Mouse (Mus musculus): ENCODE results near the gene Nampt.
A peak's percentile ranks its signal among the peaks of the same experiment; 100 is the strongest.

The Nampt gene

DNA sequence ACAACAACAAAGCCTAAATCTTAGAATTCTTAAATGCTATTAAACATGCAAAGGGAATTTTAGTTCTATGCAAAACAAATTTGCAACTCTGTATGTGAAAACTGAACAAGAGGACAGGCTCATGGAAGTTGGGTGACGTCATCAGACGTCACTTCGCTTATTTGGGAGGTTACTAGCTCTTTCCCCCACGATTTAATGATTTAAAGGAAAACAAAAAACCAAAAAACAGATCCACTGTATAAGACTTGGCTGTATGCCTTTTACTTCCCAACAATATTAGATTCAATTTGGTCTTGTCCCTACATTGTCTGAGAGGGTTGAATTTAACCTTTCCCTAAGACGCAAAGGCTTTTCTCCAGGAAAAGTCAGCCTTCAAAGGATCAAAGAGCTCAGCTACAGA lies at the start of gene Nampt:
Gene Nampt (plus strand): TSS at position 130 of the 400 bp plus-strand sequence.
- no peak for DNase-seq (ENCODE audit: low spot score in 2 of 2)

DNA sequence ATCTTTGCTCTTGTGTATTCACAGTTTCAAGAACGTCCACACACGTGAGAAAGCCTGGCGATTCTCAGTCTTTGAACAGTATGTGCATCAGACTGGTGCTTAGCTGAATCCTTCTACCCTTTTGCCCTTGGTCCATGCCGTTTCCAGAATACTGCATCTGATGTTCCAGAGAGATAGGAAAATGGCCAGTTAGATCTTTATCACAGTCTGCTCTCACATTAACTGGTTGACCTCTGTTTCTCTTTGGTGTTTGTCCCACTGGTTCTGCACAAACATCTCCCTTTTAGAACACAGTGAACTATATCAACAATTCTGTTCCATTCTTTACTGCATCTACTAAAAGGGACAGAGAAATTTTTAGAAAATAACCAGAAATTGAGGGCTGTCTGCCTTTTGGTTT lies 48.6 kb upstream of the Nampt start:
- no peak for DNase-seq (ENCODE audit: low spot score in 2 of 2)

DNA sequence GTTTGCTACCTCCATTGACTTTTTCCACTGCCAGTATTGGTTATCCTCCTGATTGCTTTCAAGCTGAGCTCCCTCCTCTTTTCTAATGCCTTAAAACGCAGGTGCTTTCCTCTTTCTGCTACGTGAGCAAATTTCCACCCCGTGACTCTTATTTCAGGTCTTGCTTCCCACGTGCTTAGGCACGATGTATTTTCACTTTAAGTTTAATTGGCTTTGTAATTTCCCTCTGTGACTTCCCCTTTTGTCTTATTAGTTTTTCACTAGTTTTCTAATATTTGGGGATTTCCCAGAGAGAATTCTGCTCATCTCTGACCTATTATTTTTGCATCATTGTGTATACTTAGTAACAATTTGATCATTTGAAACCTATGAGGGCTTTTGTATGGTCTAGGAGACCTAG lies 44.8 kb upstream of the Nampt start:
- no peak for DNase-seq (ENCODE audit: low spot score in 2 of 2)

DNA sequence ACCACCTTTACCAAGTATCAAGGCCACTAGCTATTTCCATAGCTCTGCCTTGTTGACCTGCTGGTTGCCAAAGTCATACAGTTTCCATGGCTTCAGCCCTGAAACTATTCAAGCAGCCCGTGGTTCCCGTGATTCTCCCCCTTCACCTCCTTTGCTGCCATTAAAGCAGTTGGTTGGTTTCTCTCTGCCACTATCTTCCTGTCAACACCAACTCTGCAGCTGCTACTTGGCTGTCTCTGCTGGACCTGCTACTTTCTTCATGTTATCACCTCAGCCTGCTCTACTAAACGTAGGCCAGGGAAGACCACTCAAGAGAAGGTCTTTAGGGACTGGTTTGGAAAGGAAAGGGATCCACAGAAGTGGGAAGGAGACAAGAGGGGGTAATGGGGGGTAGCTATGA lies 30.3 kb upstream of the Nampt start:
- DNase-seq (ENCODE audit: low spot score in 2 of 2) = no peak

DNA sequence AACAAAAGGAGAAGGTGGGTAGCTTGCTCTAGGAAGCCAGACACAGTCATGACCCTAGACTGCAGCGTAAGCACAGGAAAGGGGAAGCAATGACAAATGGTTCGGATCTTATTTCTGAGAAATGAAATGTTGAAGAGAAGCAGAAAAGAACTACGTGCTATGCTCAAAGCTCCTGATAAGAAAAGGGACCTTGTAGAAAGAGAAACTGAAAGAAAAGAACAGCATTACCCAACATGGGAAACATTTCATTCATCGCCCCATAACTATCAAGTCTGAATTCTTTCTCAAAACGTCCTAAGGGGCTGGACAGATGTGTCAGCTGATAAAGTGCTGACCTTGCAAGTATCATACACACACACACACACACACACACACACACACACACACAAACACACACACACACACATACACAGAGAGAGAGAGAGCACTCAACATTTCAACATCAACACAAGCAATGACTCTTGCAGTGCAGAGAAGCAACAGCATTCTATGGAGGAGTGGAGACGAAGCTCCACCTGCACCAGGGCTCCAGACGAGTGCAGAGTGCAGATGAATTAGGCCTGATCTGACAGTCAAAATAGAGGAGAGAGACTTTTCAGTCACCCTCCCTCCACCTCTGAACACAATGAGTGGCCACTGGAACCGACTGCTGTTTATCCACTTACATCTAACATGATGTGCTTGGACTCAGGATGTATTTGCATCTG lies 23.4 kb upstream of the Nampt start:
- no peak for DNase-seq (ENCODE audit: low spot score in 2 of 2)

DNA sequence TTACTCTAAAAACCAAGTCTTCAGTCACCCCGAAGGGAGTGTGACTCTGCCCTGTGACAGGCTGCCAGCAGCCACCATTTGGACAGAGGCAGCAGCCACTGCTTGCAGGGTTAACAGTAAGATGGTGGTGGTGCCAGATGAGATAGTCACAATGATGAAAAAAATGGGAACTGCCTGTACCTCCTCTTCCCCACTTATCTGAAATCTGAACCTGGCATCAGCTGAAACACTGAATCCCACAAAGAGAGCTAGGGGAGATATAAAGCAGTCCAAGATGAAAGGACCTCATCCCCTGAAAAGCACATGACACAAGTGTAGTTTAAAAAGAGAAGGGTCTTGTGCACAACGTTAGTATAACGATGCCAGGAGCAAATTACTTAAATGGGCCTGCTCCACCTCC lies 21.9 kb upstream of the Nampt start:
- no peak for DNase-seq (ENCODE audit: low spot score in 2 of 2)

DNA sequence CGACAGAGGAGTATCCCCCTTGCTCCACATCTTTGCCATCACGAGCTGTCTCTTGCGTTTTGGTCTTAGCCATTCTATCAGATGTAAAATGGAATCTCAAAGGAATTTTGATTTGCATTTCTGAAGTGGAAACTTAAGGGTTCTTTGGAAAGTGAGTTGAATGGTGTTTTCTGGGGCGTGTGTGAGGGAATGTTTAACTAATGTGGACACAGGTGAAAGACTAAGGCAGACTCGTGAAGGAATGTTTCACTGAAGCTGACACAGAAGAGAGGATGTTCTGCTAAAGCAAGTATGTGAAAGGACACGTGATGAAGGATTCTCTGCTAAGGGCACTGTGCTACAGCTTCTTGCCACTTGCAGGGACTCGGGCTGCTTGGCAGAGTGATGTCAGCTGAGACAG lies 18.3 kb upstream of the Nampt start:
- DNase-seq (ENCODE audit: low spot score in 2 of 2) = no peak

DNA sequence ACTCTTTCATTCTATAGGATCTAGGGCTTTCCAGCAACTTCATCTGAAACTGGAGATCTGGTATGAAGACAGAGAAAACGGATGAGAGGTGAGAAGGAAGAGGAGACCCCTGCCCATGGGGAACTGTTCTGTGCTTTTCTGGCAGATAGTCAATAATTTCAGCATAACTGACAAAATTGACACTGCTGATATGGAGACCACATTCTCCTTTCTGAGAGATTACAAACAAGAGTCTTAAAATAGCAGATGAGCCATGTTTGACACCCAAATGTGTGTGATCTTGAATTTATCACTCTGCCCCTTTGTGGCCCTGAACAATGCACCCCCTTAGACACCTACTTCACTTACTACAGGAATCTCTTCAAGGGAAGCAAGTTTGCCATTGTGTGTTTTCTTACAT lies 13.8 kb upstream of the Nampt start:
- DNase-seq (ENCODE audit: low spot score in 2 of 2) = no peak

DNA sequence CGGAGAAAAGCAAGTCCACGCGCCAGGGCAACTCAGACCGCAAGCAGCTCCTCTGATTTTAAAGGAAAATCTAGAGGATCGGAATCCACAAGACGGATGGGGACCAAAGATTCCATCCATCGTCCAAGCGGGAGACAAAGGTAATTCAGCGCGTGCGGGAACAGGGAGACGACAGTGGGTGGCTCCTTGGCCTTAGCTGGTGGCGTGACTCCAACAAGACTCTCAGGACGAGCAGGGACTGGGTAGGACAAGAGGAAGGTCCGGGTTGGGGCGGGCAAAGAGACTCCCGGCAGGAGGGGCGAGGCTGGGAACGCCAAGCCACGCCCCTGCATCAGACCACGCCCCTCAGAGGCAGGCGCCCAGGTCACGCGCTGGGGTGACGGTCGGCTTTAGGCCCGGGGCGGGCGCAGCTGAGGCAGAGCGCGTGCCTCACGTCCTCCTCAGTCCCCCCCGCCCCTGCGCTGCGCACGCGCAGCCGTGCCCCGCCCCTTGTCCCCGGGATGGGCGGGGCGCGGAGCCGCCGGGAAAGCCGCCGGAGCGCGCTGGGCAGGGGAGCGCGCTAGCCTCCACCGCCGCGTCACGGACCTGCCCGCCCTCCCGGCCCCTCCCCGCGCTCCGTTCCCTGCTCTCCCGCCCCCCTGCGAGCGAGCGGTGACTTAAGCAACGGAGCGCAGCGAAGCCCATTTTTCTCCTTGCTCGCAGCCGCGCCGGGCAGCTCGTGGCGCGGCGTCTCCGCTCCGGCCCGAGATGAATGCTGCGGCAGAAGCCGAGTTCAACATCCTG lies 669 bp downstream of the Nampt start:
- DNase-seq (ENCODE audit: low spot score in 2 of 2) = peak; percentile 98 to 99

DNA sequence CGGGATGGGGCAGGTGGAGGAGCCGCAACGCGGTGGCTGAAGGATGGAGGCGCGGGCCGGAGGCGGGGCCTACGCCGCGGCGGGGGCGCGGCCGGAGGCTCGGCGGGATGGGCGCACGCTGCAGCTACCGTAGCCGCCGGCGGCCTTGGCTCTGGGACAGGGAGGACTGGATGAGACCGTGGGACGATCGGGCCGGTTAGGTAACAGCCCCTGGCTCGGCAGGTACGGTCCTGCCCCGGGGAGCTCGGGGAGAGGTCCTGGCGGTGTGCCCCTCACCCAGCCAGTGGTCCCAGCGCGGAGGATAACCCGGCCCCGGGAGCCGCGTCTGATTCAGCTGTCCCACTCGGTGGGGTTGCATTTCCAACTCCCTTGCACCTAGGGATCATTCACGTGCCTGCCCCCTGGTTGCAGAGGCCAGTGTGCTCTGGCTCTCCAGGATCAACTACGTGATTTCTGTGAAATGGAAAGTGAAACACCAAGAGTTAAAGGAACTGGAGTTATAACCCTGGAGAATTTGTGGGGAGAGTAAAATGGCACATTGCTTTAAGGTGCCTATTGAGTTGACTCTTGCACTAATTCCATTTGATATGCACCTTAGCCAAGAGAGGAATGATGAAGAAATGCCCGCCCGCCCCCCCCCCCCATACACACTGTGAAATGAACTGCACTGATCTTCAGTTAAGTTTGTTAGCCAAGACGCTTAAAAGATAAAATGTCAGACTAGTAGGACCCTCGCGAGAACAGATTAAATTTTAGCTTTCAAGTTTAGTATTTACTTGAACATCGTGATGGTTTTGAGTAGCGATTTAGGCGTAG lies 1.6 kb downstream of the Nampt start:
- DNase-seq (ENCODE audit: low spot score in 2 of 2) = peak; percentile 38 to 60

DNA sequence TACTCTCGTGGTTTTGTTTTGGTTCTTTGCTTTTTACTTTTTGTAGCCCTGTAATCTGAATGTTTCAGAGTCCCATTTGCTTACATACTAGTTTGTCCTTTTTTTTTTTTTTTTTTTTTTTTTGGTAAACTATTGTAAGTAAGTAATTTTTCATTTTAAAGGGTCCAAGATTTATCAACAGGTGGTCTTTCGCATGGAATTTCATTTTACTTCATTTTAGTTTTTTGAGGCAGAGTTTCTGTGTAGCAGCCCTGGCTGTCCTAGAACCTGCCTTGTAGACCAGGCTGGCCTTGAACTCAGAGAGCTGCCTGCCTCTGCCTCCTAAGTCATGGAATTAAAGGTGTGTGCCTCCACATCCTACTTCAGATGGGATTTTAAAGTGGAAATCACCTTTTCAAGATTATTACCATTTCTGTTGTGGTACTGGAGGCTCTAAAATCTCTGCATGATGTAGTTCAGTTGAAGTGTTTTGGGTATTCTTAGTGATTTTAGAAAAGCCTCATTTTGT lies 2.2 kb downstream of the Nampt start:
- no peak for DNase-seq (ENCODE audit: low spot score in 2 of 2)

DNA sequence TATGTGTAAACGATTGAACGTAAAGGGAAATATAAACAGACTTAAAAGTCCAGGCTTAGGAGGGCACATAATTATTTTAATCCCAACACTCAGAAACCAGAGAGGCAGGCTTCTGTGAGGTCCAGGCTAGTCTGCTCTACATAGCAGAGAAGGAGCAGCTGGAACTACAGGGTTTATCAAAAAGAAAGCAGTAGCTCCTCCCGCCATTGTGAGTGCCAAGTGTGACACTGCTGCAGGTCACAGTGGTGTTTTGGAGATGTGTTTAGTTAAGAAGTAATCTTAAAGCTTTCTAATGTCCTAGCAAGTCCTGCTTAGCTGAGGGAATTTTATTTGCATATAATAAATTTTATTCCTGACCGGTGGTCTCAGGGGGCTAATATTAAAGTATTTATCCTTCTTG lies 2.7 kb downstream of the Nampt start:
- no peak for DNase-seq (ENCODE audit: low spot score in 2 of 2)

DNA sequence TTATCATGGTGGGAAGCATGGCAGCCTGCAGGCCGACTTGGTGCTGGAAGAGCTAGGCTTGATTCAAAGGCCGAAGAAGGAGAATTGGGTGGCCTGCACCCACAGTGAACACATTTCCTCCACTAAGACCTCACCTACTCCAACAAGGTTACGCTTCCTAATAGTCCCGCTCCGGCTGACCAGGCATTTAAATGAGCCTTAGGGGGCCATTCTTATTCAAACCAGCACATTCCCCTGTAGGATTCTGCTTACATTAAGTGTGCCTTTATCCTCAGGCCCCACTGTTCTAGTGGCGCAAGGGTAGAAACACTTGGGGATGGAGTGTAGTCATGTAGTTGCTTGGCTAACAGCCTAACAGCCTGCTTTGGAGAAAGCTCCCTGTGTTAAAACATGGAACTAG lies 5.2 kb downstream of the Nampt start:
- no peak for DNase-seq (ENCODE audit: low spot score in 2 of 2)

DNA sequence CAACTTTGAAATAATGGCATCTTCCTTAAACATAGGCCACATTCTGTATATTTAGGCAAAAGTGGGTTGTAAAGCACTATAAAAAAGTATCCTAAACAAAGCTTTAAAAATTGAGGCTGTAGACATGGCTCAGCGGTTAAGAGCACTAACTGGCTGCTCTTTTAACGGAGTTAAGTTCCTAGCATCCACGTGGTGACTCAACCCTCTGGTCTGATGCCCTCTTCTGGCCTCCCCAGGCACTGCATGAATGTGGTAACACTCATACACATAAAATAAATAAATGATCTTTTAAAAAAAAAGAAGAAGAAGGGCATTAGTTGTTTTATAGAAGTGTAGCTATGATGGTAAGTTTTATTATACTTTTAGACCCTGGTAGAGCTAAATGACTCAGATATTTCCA lies 7.6 kb downstream of the Nampt start:
- peak in 1 of 2 experiments; percentile 19 for DNase-seq (ENCODE audit: low spot score in 2 of 2)

DNA sequence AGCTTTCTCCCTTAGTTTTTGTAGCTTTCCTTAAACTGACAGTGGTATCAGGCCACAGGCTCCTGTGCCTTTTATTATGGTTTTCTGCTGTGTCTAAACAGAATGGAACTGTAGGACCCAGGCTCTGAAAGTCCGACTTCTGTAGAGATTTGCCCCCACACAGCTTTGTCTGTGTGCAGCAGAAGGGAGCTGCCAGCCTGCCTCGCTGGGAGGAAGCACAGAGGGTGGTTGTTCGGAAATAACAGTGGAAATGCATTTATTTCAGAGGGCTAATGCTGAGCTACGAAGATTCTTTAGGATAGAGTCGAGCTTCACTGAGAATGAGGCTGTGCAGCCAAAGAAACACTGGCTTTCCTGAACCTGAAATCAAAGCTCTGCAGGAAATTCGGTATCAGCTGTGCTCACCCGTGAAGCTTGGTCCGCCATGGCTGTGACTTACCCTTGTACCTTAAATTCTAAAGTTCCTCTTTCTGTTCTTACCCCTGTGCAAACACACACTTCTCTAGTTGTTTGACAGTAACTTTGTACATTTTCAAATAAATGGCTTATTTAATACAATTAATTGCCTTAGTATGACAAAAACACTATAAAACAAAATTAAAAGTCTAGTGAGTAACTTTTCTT lies 8.9 kb downstream of the Nampt start:
- no peak for DNase-seq (ENCODE audit: low spot score in 2 of 2)

DNA sequence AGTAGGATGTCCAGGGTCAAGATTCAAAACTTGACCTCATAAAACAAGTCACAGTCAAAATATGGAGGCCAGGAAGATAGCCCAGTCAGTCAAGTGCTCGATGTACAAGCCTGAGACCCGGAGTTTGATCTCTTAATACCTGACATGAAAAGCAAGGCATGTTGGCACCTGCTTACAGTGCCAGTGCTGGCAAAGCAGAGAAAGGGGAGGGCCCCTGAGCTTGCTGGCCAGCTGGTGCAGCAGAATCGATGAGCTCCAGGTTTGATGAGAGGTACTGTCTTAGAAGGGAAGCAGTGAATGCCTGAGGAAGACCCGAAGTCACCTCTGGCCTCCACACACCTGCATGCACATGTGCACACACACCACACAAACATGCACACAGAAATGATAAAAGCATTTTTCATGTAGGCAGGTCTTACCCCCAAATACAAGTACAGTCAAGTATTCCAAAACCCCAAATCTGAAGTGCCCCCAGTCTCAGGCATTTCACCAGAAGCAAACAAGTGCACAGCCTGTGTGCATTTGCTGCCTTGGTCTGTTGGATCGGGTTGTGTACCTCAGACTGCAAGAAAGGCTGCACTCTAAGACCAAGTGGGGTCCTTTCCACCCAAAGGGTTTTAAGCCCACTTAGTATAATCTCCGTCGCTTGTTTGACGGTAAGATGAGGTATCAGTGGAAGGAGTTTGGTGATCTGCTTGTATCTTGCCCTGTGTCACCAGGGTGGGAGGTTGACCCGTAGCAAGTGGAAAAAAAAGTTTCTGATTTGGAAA lies 10.2 kb downstream of the Nampt start:
- peak; percentile 30 to 32 for DNase-seq (ENCODE audit: low spot score in 2 of 2)

DNA sequence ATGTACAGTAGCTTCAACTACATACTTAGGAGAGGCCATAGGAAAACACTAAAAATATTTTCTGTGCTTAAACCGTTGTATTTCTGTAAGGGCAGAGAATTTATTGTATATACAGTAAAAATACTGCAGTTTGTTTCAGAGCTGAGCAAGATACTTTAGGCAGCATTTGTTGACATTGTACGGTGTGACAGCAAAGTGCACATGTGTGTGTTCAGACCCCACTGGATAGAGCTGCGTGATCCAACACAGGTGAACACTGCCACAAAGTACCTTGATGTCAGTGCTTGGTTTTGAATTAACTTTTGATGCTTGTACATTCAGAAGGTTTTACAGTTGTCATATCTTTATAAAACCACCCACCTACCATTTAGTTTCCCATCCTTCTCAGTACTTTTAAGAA lies 12.7 kb downstream of the Nampt start:
- DNase-seq (ENCODE audit: low spot score in 2 of 2) = no peak

DNA sequence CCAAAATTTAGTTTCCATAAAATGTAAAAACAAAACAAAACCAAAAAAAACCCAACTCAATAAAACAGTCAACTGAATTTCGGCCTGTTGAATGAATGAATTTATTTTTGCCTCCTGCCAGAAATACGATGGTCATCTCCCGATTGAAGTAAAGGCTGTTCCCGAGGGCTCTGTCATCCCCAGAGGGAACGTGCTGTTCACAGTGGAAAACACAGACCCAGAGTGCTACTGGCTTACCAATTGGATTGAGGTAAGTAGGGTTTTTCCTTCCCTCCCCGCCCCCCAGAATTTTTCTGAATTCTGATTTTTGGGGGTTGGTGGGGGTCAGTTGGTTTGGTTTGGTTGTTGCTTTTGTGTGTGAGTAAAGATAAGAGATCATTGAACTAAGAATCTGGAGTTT lies 15.4 kb downstream of the Nampt start:
- DNase-seq (ENCODE audit: low spot score in 2 of 2) = no peak

DNA sequence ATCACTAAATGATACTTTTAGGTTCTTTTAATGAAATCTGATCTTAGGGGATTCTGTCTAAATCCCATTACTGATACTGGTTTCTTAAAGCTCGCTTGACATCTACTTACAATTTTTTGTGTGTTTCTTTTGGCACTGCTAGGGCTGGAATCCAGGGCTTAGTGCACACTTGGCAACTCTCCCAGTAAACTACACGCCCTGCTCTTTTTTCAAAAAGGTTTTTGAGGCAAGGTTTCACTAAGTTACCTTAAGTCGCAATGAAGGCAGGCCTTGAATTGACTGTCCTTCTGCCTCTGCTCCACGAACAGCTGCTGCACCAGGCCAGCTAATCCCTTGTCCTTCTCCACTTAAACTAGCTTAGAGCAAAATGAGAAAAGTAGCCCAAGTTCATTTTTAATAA lies 15.9 kb downstream of the Nampt start:
- peak in 1 of 2 experiments; percentile 34 for DNase-seq (ENCODE audit: low spot score in 2 of 2)

DNA sequence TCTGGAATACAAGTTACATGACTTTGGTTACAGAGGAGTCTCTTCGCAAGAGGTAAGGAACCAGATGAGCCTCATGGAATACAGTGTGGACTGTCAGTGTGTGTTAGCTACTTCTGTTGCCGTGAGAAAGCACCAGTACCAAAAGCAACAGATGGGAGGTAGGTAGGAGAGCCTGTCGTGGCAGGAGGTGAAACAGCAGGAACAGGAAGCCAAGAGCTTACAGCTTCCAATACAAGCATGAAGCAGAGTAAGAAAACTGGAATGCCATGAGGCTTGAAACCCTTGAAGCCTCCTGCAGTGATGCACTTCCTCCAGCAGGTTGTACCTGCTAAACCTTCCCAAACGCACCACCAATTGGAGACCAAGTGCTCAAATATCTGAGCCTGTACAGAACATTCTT lies 19.1 kb downstream of the Nampt start:
- DNase-seq (ENCODE audit: low spot score in 2 of 2) = no peak

DNA sequence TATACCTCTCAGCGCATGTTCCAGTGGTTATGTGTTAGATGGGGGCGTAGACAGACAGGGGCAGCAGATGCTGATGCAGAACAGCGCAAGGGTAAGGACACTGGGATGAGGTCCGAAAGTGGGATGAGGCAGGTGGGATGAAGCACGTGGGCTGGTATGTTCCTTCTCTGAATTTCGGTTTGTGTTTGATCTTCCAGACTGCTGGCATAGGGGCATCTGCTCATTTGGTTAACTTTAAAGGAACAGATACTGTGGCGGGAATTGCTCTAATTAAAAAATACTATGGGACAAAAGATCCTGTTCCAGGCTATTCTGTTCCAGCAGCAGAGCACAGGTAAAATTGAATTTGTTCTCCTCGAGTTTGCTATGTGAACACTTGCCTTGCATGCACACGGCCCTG lies 19.6 kb downstream of the Nampt start:
- DNase-seq (ENCODE audit: low spot score in 2 of 2) = no peak
